Mouse (Mus musculus): ENCODE data around the gene Mrpl1.

The Mrpl1 gene

GRCm38 (mm10) chr5:96209459-96209858 is at the start of gene Mrpl1:
TSS of gene Mrpl1 (plus strand) at chr5:96209493.
- DNase-seq (ENCODE audit: low read depth, low spot score) = peak; percentile 29

- no peak for DNase-seq (ENCODE audit: low read depth, low spot score)
Measured at GRCm38 (mm10) chr5:96160467-96161262, 48.6 kb upstream of the Mrpl1 start.

GRCm38 (mm10) chr5:96161263-96161577 is 48.1 kb upstream of the Mrpl1 start:
- no peak for DNase-seq (ENCODE audit: low read depth, low spot score)

GRCm38 (mm10) chr5:96161578-96162398 is 47.5 kb upstream of the Mrpl1 start:
- DNase-seq (ENCODE audit: low read depth, low spot score) = no peak

- peak; percentile 72 for DNase-seq (ENCODE audit: low read depth, low spot score)
Measured at GRCm38 (mm10) chr5:96162399-96163331, 46.6 kb upstream of the Mrpl1 start.

GRCm38 (mm10) chr5:96163396-96164020 is 45.8 kb upstream of the Mrpl1 start:
- no peak for DNase-seq (ENCODE audit: low read depth, low spot score)

GRCm38 (mm10) chr5:96164021-96164411 is 45.3 kb upstream of the Mrpl1 start, which contains the start of gene Cnot6l:
TSS of gene Cnot6l (minus strand) at chr5:96164171.
- DNase-seq (ENCODE audit: low read depth, low spot score) = no peak

- no peak for DNase-seq (ENCODE audit: low read depth, low spot score)
Measured at GRCm38 (mm10) chr5:96166761-96167160, 42.5 kb upstream of the Mrpl1 start.

GRCm38 (mm10) chr5:96170443-96170842 is 38.9 kb upstream of the Mrpl1 start:
- no peak for DNase-seq (ENCODE audit: low read depth, low spot score)

GRCm38 (mm10) chr5:96171765-96172164 is 37.5 kb upstream of the Mrpl1 start:
- DNase-seq (ENCODE audit: low read depth, low spot score) = no peak

GRCm38 (mm10) chr5:96176121-96176520 is 33.2 kb upstream of the Mrpl1 start:
- DNase-seq (ENCODE audit: low read depth, low spot score) = no peak

GRCm38 (mm10) chr5:96176879-96177358 is 32.4 kb upstream of the Mrpl1 start:
- no peak for DNase-seq (ENCODE audit: low read depth, low spot score)

- no peak for DNase-seq (ENCODE audit: low read depth, low spot score)
Measured at GRCm38 (mm10) chr5:96183211-96183610, 26.1 kb upstream of the Mrpl1 start.

GRCm38 (mm10) chr5:96183987-96184386 is 25.3 kb upstream of the Mrpl1 start:
- no peak for DNase-seq (ENCODE audit: low read depth, low spot score)

- DNase-seq (ENCODE audit: low read depth, low spot score) = no peak
Measured at GRCm38 (mm10) chr5:96189761-96190160, 19.5 kb upstream of the Mrpl1 start.

GRCm38 (mm10) chr5:96191251-96191650 is 18.0 kb upstream of the Mrpl1 start:
- DNase-seq (ENCODE audit: low read depth, low spot score) = no peak

GRCm38 (mm10) chr5:96196547-96197052 is 12.7 kb upstream of the Mrpl1 start:
- DNase-seq (ENCODE audit: low read depth, low spot score) = no peak

- DNase-seq (ENCODE audit: low read depth, low spot score) = no peak
Measured at GRCm38 (mm10) chr5:96198271-96198670, 11.0 kb upstream of the Mrpl1 start.

GRCm38 (mm10) chr5:96200269-96200668 is 9.0 kb upstream of the Mrpl1 start:
- no peak for DNase-seq (ENCODE audit: low read depth, low spot score)

- DNase-seq (ENCODE audit: low read depth, low spot score) = no peak
Measured at GRCm38 (mm10) chr5:96201462-96202154, 7.7 kb upstream of the Mrpl1 start.

Measured in c-Kit-negative CD71-positive TER-119-positive erythroid progenitor cells, embryonic 14.5 days (primary cell).